Mouse (Mus musculus) adrenal gland, postnatal 14 days (tissue): ENCODE data around the gene Ntn4. TPM values are rescaled to one million over a fixed set of nuclear protein-coding genes. Genes with fewer than 3 reads are reported as not detected.
A peak's percentile ranks its signal among the peaks of the same experiment; 100 is the strongest.

Experiments
- DNase-seq: peaks from one replicate; pipeline ENCODE4 v3.0.0; 2021; ENCODE audit warnings: mixed read lengths
- long read RNA-seq, 2 experiments: library from polyadenylated mRNA; stranded (forward); transcript quantifications; one replicate each; pipeline ENCODE4 v2.0.0; 2021
- total RNA-seq: library from RNA; stranded (reverse); gene quantifications from 2 replicates; pipeline ENCODE4 v1.2.3, GENCODE M21; 2021

Gene Ntn4
- total RNA-seq = 11.8 and 12.1 TPM in 2 replicates
- long read RNA-seq, experiment 1, transcript Ntn4-201 (10 exons, 3,646 nt) = major isoform, 14 of 17 reads
- long read RNA-seq, experiment 1, partial matches to known transcripts = 2 of 17 reads
- long read RNA-seq, experiment 1, other reads (novel, unspliced or antisense) = 1 of 17 reads
- long read RNA-seq, experiment 2, transcript Ntn4-201 (10 exons, 3,646 nt) = major isoform, 10 of 13 reads
- long read RNA-seq, experiment 2, partial matches to known transcripts = 1 of 13 reads
- long read RNA-seq, experiment 2, other reads (novel, unspliced or antisense) = 2 of 13 reads

DNA sequence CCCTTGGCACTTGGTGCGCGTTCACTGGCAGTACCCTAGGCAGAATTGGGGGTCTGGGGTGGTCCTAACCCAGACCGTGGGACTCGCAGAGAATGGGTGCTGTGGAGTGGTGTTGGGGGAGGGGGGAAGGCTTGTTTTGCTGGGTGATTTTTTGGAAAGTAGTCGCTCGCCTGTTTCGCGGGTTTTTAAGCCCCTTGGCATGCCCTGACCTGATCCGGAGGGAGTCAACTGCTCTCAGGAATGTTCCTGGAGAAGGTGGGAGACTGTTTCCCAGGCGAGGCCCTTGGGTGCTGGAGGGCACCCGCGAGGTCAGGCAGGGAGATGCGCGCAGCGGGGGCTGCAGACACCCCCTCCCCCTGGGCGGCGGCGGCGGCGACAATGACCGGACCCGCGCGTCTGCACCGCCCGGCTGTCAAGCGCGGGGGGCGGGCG, at the start of gene Ntn4:
Gene Ntn4, plus strand, starts transcription at position 161 of the 432 bp plus-strand sequence.
- no peak for DNase-seq

DNA sequence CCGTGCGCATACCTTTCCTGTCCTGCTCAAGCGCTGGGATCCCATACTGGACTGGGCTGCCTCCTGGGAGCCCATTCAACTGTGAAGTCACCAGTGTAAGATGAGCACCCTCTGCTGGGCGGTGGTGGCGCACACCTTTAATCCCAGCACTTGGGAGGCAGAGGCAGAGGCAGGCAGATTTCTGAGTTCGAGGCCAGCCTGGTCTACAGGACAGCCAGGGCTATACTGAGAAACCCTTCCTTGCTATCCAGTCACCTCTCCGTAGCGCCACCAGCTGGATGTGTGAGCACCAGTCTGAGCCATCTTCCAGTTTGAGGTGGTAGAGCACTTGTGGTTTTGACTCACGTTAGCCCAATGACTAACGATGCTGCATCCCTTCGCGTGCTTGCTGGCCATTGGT, 48.0 kb upstream of the Ntn4 start:
- DNase-seq = peak; percentile 28

DNA sequence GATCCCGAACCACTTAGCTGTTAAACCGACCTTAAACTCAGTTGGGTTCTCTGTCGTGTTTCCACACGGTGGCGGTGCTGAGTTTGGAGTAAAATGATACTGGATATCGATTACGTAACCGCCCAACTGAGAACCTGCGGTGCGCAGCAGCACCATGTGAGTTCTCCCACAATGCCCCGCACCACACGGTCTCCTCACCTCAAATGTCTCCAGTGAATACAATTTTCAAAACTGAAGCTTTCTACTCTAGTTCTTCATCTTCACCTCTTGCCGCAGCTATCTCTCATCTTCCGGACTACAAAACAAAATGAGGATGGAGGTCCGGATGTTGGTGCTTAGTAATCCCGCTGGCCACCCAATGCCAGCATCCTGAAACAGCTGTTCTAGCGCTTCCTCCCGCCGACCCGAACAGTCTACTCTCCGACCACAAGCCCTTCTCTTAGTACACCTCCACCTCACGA, 46.4 kb upstream of the Ntn4 start:
- peak; percentile 89 for DNase-seq

DNA sequence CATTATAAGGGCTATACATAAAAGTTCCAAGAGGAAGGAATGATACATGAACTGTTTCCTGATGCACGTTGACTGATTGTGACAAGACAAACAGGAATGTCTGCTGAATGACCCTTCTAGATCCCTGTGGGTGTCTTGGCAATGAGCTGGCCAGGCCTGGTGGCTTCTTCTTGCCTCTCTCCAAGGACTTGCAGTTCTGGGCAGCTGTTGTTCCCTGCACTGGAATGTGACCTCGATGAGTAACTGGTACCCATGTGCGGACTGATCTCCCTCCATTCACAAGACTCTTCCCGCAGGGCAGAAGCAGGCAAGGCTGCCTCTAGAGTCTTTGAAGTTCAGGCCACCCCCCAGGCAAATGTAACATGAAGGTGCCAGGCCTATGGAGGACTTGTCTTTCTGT, 44.6 kb upstream of the Ntn4 start:
- DNase-seq = peak; percentile 53

DNA sequence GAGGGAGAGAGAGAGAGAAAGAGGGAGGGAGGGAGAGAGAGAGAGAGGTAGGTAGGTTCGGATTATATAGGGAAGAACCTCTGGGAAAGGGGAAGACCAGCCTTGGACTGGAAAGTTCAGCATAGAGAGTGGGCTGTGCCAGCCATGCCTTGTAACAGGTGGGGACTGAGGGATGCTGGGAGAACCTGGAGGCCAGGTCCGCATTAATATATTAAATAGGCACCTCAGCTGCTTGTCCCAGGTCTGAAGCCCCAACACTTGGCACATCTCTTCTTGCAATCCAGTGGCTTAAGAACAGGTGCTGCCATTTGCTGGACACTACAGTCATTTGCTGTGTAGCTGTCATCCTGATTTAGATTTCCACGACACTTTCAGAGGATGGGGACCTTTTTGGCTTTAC, 43.8 kb upstream of the Ntn4 start:
- DNase-seq = no peak

DNA sequence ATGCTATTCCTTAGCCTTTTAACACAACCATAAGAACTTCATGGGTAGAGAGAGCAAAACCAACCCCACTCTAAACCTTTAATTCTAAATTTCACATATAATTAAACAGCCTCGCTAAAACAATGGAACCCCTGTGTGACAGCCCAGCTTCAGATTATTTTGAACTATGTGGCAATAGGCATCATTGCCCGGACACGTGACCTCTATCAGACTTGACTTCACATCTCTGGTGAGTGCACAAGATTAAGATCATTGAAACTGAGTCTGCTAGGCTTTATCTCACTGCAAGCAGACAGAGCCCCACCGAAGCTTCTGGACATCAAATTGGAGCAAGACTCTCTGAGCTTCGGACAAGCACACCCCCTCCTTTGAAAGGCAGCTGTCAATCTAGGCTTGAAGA, 38.2 kb upstream of the Ntn4 start:
- no peak for DNase-seq

DNA sequence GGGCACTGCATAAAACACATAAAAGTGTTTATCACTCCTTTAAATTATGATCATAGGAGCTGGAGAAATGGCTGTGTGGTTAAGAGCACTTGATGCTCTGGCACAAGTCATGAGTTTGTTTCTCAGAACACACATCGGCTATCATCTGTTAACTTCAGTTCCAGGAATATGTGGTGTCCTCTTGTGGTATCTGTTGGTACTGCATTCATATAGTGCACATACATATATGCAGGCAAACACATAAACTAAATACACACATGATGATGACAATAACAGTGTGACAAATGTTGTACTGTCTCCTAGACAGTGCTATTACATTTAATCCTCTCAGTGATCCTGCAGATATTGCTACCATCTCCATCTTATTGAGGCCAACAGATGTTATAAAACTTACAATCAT, 37.2 kb upstream of the Ntn4 start:
- no peak for DNase-seq

DNA sequence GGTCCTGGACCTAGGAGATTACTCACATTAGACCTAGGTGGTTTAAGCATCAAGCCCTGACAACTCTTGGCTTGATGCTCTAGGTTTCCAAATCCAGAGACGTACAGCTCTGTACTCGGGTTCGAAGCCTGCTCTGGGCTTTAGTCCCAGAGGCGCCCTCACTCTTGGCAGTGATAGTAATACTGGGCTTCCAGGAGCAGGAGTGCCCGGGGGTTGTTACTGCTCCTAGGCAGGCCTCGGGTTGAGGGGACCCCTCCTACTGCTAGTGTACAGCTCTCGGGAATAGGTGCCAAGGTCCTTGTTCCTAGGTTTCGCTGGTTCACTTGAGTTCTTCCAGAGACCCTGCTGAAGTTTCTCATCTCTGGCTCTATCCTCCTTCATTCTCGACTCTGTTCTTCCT, 34.2 kb upstream of the Ntn4 start:
- no peak for DNase-seq

DNA sequence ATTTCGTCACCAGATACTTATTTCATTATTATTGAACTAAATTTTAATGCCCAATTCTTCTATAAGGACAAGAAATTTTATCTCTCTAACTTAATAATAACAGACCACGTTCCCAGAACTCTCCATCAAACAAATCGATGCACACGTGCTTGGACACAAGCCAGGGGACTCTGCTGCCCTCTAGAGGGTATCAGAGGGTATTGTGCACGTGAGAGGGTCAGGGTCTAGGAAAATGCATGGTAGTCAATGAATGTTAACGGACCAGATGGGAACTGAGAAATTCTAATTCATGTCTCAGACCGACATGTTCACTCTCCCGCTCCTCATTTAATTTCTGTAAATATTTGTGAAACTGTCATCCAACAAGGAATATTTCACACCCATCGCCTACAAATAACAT, 32.4 kb upstream of the Ntn4 start:
- no peak for DNase-seq

DNA sequence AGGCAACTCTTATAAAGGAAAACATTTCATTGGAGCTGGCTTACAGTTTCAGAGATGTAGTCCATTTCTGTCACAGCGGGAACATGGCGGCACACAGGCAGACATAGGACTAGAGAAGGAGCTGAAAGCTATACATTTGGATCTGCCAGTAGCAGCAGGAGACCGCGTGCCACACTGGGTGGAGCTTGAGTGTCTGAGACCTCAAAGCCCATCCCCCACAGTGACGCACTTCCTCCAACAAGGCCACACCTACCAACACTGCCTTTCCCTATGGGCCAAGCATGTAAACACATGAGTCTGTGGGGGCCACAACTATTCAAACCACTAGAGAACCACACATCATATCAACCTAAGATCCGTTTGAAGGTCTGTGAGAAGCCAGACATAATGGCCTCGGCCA, 31.2 kb upstream of the Ntn4 start:
- no peak for DNase-seq

DNA sequence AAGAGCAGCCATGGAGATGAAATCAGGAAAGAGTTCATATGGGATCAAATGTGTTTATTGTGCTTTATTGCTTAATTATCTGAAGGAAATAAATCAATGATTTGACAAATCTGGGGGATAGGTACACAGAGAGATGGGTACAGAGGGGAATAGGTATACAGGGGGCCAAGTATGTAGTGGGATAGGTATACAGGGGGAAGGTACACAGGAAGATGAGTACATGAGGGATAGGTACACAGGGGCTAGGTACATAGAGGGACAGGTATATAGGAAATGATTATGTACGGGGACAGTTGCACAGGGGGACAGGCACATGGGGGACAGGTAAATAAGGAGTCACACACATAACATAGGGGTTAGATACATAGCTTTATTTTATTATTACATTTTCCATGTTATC, 29.6 kb upstream of the Ntn4 start:
- no peak for DNase-seq

DNA sequence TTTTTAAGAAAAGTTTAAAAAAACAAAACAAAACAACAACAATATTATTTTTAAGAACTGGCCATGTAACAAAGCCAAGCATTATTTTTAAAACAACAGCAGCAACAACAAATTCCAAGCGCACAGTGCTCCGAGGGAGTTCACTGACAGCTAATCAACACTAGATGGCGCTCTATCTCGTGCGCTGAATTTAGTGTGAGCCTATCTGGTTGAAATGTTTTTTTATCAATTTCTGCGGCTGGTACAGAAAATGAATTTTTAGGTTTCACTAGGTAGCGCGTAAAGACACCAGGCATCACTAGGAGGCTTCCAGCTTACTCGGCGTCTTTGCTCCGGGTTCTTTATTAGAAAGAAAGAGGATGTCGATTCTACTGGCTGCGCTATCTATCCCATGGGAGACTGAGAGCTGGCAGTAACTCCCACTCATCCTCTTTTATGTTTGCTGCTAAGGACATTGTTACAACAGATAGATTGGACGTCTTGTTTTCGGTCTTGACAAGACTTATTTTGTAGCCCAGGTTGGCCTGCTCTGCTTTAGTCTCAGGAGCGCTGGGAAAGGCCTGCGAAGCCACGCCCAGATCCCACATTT, 29.0 kb upstream of the Ntn4 start:
- DNase-seq = peak; percentile 63

DNA sequence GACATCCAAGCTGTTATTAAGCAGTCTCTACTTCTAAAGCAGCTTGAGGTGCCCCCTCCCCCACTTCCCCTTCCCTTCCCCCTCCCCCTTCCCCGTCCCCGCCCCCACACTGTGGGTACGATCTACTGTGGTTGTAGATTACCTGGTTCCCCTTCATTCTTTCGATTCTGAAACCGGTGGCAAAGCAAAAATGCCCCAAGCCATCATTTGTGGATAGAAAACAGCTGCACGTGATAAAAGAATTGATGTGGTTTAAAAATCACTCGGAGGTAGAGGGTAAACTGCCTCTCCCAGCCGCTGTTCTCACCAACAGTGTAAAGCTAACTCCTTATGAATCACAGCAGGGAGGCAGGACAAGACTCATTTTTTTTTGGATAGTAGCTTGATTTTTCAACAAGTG, 25.6 kb upstream of the Ntn4 start:
- no peak for DNase-seq

DNA sequence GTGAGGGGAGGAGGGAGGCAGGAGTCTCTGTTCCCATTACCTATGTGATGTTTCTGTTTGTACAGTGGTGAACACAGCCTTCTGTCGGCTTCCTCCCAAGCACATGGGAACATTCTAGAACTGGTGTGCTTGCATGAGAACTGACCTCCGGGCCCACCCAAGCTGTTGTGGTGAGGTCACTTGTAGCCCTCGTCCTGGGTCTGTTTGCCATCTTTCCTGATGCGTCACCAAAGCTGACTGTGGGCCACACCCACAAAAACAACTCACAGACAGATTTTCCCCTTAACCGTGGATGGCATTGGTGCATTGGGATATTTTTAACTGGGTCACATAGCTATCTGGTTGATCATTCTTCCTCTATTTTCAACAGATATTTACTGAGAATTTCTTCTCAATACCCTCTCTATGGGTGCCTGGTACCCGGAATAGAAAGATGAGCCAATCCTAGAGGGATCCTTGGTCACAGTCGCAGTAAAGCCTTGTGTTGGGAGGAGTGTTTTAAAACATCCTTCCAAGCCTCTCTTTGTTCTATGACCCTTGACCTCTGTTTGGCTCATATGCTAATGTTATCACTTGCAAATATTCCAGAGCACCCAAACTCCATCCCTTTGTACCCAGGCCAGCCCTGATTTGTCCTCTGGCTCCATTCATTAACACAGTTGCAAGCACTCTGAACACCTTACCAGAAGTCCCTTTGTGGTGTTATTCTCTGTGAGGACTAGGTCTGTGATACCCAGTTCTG, 19.9 kb upstream of the Ntn4 start:
- DNase-seq = no peak

DNA sequence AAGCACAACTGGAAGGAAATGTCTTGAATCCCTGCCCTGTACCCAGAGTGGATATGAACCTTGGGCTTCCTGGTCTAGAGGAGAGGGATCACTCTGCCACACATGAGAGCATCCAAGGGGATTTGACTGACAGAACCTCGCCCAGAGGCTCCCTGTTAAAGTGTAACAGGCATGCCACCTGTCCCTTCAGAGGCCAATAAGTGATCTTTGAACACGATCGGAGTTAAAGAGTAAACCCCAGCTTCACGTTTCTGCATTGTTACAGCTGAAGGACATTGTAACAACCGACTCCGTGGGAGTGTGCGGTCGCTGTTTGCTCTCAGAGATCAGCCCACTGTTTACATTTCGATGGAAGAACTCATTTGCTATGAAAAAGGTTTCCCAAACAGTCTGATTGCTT, 16.8 kb upstream of the Ntn4 start:
- DNase-seq = no peak

DNA sequence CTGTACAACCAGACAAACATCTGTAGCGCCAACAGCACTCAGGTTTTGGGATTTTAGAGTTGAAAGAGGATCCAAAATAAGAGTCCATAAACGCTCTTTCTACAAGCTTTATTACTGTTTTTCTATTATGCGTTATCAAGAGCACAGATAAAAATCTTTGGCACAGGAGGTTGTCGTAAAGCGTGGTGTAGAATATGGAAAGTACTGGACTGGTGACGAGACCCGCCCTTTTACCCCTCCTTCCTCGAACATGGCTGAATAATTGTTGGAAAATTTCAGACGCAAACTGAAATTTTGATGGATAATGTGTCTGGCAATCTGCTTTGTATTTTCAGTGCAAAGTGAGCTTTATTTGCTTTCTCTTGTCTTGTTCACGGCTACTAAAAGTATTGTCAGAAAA, 16.3 kb upstream of the Ntn4 start:
- DNase-seq = no peak

DNA sequence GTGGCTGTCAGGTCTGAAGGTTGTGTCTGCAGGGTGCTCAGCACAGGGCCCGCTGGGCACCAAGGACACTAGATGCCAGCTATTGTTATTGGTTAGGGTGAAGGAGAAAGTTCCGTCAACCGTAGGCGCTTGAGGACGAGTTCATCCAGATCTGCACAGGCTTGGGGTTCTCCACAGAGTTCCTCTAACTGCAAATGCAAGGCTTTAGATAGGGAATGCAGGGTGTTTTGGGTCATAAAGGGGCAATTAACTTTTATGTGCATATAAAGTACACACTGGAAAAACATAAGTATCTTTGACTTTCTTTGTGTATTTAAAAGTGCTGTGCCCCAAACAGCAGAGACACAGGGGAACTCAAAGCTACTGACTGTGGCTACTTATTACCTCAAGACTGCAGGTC, 10.2 kb upstream of the Ntn4 start:
- DNase-seq = no peak

DNA sequence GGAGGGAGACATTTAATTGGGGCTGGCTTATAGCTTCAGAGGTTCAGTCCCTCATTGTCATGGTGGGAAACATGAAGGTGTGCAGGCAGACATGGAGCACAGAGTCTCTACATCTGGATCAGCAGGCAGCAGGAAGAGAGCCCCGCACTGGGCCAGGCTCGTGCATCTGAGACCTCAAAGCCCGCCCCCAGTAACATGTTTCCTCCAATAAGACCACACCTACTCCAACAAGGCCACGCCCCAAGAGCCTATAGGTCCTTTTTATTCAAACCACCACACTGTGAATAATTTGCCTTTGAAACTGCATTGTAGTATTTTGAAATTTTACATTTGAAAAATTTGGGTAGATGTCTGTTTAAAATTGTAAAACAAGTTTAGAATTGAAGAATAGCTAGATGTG, 8.4 kb upstream of the Ntn4 start:
- no peak for DNase-seq

DNA sequence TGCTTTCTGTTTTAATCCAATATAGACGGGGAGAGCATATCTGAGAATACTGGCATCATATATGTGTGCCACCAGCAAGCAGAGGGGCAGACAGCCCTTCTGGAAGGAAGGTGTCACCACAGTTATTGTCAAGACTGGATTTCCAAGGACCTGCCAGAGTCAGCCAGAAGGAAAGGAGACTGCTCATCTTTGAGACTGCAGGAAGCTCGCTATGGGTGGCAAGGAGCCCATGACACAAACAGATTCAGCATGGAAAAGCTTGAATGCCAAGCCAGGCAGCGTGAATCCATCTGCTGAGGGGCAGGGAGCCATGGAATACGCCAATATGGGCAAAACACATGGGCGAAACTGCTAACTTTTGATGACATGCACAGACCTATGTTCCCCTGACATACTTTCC, 6.9 kb upstream of the Ntn4 start:
- DNase-seq = no peak

DNA sequence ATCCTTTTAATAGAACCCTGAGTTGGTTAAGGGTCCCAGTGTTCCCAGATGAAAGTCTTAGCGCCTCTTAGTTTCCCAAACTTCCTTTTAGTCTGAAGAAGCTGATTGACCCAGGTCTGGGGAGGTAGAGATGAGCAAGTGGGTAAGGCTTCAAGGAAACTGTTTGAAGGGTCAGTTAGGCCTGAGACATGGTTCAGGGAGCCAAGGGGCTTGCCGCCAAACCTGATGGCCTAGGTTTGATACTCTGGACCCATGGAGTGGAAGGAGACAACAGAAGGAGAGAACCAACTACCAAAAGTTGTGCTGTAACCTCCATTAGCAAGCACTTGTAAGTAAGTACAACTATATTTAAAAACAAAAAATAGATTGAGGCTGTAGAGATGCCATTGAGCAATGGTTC, 6.5 kb upstream of the Ntn4 start:
- no peak for DNase-seq

DNA sequence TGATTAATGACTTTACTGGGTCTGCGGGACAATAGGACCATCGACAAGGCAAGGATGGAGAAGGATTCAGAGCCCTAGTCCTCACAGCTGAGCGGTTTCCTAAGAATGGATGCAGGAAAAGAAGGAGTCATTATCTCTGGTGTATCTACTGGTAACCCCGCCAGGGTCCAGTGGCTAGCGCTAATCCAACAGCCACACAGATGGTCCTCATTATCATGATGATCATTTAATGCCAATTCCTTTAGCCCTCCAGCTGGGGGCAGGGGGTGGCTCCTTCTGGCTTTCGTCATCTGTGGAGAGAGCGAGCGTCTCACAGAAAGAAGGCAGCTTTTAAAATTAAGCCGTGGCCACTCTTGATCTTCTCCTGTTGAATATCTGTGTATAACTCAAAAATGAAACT, 4.5 kb upstream of the Ntn4 start:
- no peak for DNase-seq

DNA sequence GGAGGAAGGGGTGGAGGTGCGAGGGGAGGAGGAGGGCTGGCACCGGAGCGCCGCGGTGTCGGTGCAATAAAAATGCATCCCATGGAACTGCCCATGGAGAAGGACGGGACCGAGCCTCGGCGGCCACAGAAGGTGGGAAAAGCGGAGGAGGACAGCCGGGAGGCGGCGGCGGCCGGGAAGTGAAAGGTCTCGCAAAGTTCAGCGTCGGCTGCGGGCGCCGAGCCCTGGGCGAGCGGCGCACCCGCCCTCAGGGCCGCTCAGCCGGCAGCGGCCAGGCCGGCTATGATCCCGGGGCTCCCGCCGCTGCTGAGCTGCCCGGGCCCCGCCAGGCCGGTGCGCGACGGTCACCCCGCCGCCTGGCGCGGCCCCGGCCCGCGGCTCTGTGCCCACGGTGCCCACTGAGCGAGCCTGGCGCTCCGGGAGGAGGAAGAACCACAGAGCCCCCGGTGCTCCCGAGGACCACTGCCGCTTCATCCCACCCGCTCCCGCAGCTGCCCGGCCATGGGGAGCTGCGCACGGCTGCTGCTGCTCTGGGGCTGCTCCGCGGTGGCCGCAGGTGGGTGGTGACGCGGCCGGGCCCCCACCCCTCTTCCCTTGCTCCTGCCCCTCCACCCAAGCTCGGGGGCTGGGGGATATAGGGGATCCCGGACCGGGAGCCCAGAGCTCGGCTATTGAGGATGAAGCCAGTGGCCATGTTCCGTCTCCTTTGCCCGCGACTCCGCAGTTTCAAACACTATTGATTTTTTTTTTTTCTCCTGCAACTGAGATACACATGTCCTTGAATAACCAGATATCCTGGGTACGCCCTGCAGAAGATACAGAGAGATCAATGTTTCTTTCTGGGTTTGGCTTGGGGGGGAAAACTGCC, 706 bp downstream of the Ntn4 start:
- peak; percentile 62 for DNase-seq
